Mouse (Mus musculus) right cerebral cortex, postnatal 14 days (tissue): Measurements from ENCODE around the gene Rpl39.
"Not testable (repeated sequence)": the region's sequence is repeated elsewhere in the genome, so short reads cannot be mapped to it uniquely, and the experiment has no call there.

Experiments
- DNase-seq: peaks from one replicate; pipeline ENCODE4 v3.0.0; 2022

Rpl39 gene

DNA sequence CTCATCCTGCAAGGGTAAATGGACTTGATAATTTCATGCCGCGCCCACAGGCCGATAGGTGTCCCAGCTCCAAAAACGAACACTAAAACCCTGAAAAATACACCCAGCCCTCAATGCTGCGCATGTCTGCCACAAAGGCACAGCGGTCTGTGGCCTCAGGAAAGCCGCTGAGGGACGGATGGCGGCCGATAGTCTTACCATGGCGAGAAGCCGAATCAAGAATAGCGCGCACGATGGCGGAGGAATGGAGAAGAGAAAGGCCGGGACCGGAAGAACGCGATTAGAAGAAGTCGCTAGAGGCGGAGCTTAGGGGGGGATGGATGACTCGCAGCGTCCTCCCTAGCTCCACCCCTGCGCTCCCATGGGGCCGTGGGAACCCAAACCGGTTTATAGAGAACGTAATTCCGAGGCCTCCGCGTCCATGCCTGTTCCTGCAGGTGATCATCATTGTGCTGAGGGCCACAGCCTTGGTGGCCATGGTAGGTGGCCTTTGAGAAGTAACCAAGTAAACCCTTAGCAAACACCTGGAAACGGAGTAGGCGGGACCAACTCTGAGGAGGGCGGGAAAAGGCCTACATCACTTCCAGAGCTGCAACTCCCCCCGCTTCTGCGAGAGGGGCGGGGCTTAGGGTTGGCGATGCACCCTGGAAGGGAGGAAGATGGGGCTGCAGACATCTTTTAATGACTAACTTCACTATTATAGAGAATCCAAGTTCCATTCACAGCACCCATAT lies at the start of gene Rpl39:
Gene Rpl39 (minus strand): TSS at position 476 of the 734 bp plus-strand sequence.
- DNase-seq: peak; percentile 64

DNA sequence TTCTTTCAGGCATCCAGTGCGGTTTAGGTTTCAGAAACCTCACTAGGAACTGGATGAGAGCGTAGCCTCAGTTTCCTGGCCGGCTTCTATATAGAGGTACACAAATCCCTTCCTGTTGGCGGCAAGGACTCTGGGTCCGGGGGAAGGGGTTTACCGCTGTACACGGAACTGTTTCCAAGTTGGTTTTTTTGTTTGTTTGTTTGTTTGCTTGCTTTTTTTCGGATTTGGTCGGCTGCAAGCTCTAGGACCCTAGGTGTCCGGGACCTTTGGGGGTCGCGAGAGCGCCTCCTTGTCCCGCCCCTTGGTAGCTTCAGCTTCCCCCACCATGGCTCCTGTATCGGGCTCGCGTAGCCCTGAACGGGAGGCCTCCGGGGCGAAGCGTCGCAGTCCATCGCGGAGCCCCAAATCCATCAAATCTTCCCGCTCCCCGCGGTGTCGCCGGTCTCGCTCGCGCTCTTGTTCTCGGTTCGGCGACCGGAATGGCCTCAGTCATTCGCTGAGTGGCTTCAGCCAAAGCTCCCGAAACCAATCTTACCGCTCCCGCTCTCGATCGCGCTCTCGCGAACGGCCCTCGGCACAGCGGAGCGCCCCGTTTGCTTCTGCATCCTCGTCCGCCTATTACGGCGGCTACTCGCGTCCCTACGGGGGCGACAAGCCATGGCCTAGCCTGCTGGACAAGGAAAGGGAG lies 41.6 kb upstream of the Rpl39 start, which contains the start of gene Nkap:
Gene Nkap (plus strand): TSS at position 125 of the 688 bp plus-strand sequence.
- peak; percentile 66 for DNase-seq

DNA sequence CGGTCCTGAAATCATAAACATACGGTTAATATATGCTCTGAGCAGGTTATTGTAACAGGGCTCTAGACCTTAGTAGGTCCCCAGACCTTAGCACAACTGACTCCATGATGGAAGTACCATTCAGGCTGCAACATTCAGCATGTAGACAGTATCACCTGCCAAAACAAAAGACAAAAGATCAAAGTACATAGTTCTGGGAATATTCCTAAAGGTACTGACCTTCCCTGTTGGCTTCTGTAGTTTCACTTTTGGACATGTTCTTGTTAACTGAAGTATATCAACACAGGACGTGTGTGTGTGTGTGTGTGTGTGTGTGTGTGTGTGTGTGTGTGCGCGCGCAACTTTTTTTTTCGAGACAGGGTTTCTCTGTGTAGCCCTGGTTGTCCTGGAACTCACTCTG lies 40.3 kb upstream of the Rpl39 start:
- DNase-seq: no peak

DNA sequence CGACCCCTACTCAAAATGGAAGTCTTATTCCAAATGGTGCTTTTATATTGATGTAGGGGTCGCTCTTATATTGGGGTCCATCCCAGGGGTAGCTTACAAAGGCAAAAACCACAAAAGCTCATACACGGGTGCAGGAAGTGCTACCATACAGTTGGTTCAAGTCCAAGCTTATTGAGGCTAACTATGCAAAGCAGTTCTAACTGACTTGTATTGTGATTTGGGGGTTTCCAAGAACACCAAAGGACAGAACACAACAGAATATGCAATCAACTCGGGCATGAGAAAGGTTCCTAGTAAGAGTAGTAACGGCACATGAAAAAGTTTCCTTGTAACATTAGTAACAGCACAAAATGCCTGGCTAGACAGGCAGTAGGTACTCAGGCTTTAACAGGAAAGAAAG lies 35.0 kb upstream of the Rpl39 start:
- no peak for DNase-seq

DNA sequence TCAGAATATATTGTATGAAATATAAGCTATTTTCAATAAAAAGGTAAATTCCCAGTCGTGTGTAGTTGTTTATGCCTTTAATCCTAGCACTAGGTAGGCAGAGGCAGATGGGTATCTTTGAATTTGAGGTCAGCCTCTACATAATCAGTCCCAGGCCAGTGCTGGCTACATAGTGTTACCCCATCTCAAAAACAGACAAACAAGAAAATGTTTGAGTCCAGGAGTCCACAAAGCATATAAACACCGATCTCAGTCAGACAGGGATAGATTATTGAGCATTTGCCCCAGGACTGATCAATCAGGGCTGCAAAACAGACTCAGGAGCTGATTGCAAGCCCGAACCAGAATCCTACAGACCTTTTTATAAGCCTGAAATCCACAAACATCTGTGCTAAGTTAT lies 34.4 kb upstream of the Rpl39 start:
- DNase-seq: no peak

DNA sequence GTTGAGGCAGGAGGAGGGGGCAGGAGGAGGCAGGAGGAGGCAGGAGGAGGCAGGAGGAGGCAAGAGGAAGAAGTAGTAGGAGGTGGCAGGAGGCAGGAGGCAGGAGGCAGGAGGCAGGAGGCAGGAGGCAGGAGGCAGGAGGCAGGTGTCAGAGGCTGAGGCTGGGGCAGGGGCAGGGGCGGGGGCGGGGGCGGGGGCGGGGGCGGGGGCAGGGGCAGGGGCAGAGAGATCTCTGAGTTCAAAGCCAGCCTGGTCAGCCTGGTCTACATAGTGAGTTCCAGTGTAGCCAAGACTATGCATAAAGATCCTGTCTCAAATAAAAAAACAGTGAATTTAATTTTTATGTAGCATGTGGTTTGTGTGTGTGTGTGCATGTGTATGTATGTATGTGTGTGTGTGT lies 31.9 kb upstream of the Rpl39 start:
- no peak for DNase-seq

DNA sequence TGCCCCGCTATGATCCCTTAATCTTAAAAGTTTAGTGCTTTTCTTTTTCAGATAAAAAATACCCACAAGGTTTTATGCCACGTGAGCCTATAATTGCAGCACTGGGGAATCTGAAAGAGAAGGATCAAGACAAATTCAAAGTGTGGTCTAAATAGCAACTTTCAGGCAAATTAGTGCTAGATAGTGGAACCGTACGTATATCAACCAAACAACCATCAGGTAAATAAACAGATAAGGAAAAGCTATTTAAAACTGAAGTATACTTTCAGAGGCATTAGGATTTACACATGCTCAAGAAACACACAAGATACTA lies 25.6 kb upstream of the Rpl39 start:
- no peak for DNase-seq

DNA sequence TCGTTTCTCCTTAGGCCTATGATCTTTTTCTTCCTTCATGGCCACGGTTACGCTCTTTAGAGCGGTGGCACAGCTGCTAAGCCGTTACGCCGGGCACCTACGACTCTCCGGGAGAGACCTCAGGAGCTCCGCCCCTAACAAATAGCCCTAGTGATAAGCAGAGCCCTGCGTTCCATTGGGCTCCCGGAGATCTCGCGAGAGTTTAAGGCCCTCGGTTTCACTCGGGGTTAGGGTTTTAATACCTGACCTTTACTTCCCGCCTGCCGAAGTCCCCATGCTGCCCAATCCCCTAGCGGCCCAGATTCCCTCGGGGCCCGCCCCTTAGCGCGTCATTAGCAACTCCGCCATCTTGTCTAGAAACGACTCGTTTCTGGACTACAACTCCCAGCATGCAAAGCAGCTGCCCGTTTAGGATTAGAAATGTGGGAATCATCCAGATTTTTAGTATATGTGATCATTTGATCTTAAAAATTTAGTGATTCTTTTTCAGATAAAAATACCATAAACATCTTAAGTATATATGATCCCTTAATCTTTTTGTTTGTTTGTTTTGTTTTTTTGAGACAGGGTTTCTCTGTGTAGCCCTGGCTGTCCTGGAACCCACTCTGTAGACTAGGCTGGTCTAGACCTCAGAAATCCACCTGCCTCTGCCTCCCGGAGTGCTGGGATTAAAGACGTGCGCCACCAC lies 25.1 kb upstream of the Rpl39 start, which contains the start of gene Upf3b:
Gene Upf3b (minus strand): TSS at position 130 of the 688 bp plus-strand sequence.
- peak; percentile 84 for DNase-seq

DNA sequence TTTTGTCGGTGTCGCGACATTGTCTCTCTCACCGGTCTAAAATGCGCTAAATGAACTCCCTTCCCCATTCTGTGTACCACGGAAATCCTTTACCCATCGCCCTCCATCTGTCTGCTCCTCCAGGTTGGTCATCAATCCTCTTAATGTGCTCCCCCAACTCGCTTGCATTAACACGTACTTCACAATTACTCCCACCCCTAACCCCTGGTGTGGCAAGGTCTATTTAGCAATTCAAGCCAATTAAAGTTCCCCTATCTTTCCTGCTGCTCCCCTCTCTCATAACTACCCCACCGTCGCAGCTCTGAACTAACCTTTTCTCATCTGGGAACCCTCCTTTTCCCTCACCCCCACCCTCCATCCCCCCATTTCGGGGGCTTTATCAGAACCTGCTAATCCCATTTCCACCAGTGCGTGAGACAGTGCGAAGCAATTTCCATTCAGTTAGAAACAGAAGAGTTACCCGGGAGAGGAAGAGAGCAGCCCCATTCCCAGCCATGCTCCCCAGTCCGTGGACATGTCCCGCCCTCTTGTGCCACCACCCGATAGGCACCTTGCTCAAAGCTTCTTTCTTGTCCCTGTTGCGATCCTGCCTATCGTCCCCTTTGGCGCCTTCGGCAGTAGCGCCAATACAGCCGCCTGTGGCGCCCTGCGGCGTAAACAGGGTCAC lies 24.5 kb upstream of the Rpl39 start:
- peak; percentile 6 for DNase-seq

DNA sequence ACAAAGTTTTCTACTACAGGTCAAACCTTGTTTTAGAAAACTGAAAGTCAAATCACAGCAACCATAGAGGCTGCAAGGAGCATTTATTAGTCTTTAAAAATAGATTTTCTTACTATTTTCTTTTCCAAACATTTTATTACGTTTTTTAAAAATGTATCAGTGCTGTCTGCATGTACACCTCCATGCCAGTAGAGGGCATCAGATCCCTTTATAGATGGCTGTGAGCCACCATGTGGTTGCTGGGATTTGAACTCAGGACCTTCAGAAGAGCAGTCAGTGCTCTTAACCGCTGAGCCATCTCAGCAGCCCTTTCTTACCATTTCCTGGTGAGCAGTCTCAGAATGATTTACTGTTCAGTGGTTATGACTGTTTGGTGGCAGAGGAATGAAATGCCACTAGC lies 18.6 kb upstream of the Rpl39 start:
- no peak for DNase-seq

DNA sequence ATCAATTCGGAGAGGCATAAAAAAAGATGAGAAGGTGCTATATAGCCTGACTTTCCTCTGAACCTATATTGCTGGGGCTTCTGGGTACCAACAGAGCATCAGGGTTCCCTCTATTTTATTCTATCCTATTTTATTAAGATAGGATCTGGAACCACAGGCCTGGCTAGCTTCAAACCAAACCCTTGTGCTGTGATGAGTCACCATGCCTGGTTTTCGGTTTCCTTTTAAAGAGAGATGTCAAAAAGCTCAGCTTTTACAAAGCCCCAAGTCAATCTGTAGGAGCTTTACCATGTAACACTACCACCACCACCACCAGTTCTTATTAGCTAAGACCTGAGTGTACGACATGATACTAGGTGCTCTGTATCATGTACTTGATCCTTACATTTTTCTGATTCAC lies 13.5 kb upstream of the Rpl39 start:
- DNase-seq: no peak

DNA sequence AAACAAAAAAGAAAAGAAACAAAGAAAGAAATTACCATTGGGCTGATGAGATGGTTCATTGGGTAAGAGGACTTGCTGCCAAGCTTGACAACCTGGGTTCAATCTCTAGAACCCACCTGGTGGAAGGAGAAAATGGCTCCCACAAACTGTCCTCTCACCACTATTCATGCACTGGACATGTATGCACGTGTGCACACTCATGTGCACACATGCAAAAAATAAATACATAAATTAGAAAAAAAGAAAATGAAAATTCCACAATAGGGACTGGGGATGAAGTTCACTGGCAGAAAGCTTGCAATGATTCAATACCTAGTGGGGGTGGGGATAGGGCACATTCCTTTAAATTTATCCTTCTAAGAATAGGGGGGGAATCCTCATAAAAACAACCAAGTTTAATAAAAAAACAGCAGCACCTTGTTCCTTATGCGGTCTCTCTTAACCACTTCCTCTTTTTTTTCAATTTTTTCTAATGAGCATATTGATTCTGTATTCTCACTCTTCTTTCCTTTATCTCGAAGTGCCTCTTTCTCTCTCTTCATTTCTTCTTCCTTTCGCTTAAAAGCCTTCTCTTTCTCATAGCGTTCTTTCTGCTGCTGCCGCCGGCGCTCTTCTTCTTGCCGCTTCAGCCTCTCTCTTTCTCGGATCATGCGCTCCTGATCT lies 10.0 kb upstream of the Rpl39 start:
- DNase-seq: no peak

DNA sequence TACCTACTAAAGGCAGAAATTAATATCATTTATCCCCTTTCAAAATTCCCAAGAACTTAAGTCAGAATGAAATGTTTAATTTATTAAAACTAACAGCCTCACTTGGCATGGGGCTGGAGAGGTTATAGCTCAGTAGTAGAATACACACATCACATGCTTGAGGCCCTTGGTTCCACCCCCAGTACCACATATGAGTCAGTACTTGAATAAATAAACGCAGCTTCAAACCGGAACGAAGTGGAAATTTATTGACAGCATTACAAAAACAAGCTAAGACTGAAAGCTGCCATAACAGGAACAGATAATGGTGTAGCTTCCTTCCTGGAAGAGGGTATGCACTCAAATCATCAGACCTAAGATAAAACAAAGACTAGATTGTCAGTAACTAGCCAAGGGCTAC lies 6.3 kb upstream of the Rpl39 start:
- DNase-seq: no peak

DNA sequence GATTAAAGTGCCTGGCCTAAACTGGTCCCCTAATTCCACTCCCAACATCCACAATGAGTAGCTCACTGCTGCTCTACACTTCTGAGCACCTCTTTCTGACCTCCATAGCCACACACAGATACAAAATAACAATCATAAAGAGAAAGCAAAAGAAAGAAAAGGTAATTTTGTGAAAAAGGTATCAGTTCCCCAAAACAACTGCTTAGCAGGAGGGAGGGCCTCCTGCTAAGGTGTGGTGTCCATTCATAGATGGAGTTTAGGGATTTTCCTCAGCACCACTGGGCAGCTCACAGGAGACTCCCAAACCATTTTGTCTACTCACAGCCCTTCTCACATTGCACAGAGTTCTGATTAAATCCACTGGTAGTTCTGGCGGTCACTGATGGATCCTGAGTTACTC lies 3.6 kb upstream of the Rpl39 start:
- no peak for DNase-seq

DNA sequence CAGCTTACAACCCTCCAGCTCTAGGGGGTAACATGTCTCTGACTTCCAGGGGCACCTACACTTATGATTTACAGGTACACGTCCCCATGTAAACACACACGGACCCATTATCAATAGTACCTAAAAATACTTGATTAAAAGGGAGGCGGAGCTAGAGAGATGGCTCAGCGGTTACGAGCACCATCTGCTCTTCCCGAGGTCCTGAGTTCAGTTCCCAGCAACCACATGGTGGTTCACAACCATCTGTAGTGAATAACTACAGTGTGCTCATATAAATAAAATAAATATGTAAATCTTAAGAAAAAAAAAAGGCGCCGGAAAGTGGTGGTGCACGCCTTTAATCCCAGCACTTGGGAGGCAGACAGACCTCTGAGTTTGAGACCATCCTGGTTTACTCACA lies 463 bp upstream of the Rpl39 start:
- no peak for DNase-seq

DNA sequence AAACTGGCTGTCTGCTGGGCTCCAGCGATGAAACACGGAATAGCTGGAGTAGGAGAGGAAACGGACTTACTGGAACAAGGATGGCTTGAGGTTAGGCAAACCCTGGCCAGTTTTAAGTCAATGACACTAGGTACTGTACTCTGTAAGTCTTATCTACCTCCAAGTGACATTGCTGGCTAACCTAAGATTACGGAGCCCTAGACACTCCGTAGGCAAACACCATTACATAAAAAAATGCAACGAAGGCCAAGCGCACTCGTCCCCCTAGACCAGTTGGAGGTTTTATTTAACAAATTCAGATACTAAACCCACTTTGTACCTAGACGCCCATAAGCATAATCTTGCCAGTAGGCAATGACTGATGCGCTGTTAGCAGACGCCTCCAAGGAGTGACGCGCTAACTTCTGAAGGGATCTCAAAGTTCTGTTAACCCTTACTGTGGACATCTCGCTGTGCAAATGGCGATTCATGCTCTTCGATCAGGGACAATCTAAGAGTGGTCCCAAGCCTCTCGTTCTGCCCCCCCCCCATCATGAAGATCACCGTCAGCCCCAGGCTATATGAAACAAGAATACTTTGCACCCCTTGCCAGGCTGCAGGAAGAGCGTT lies 780 bp downstream of the Rpl39 start:
- no peak for DNase-seq

DNA sequence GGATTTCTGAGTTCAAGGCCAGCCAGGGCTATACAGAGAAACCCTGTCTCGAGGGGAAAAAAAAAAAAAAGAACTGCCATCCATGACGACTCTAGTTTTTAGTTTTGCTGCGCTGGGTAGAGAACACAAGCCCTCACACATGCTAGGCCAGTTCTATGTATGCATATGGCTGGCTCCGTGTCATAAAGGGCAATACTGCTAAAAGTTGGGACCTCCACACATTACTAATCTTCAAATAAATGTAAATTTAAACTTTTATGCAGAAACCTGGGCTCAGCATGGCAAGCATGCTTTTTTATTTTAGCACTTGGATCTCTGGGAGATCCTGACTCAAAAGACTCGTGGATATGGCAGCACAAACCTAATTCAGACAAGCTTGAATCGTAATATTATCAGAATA lies 4.0 kb downstream of the Rpl39 start:
- no peak for DNase-seq

DNA sequence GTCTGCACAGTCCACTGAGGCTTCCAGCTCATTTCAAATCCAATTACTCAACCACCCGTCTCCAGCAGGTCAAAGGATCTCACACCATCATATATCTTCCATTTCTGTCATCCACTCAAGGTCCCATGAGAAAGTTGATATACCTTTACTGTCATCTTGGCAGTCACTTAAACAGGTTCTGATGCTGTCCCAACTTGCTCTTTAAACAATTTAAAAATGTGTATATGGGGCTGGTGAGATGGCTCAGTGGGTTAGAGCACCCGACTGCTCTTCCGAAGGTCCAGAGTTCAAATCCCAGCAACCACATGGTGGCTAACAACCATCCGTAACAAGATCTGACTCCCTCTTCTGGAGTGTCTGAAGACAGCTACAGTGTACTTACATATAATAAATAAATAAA lies 4.9 kb downstream of the Rpl39 start:
- DNase-seq: not testable (repeated sequence)

DNA sequence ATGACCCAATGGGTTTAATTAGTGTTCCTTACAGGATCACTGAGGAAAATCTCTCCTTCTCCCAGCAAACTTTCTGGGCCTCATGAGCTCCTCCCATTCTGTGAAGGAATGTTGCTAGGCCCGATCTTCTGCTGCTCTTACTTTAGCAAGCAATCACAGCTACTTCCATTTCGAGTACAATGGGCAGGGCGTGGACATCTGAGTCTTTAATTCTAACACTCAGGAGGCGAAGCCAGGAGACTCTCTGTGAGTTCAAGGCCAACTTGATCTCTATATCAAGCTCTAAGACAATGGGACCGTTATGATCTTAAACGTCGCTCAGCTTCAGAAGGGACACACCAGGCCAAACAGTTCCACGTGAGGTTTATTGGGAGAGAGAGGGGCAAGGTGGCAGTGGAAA lies 8.6 kb downstream of the Rpl39 start:
- no peak for DNase-seq

DNA sequence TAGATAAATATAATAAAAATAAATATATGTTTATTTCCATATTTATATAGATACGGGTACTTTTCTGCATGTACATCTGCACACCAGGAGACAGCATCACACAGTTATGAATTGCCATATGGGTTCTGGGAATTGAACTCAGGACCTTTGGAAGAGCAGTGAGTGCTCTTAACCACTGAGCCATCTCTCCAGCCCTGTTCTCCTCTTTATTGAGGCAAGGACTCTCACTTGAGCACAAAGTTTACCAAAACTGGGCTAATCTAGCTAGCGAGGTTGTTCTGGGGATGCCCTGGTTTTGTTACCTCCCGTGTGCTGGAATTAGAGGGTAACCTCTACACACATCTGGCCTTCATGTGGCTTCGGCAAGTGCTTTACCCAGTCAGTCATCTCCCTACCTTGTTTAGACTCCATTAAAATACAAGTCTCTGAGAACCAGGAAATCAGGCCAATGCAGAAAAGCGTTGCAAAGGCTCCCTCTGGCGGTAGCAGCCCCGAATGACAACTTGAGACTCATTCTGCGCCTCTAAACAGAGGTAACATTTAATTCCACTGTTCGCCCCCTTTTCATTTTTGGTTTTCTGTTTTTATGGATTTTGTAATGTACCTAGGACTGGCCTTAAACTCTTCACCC lies 10.8 kb downstream of the Rpl39 start:
- peak; percentile 55 for DNase-seq

DNA sequence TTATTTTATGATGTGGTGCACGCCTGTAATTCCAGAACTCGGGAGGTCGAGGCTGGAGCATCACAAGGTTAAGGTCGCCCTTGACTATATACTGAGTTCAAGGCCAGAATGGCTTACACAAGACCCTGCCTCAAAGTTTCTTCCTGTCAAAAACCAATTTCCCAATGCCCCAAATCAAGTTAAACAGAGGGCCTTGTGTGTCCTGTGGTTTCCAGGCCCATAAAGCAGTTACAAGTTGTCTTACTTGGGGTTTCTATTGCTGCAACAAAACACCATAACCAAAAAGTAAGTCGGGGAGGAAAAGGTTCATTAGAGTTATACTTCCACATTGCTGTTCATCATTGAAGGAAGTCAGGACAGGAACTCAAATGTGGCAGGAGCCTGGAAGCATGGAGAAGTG lies 16.4 kb downstream of the Rpl39 start:
- no peak for DNase-seq

DNA sequence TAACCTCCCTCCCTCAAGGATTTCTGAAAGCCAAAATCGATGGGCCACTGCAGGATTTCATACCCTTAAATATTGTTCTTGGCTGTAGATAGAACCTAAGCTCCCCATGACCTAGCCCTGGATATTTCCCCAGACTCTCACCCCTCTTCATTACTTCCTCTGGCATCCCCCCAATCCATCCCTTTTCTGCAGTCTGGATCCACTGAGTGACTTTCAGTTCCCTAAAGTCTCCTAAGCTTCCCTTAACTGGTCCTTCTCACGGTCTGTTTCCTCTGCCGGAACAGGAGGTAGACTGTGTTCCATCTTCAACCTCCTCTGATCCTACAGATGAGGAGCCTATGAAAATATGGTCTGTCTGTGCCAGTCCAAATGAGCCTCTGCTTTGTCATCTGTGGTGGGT lies 17.9 kb downstream of the Rpl39 start:
- no peak for DNase-seq
